Mouse (Mus musculus) B cell, adult (primary cell): ENCODE measurements around the gene Nr2c1. TPM values are rescaled to one million over a fixed set of nuclear protein-coding genes. Genes with fewer than 3 reads are reported as not detected.

Experiments
- total RNA-seq: library from RNA; stranded (reverse); gene quantifications from 4 replicates; pipeline ENCODE4 v1.2.4, GENCODE M21; 2023; ENCODE audit not compliant: inconsistent age

Nr2c1 gene
- total RNA-seq: 5.4 to 7.6 TPM (median 6.9 TPM) in 4 replicates

GRCm38 (mm10) chr10:94147756-94148531 is at the start of gene Nr2c1:
Gene Nr2c1, plus strand, starts transcription at chr10:94148023.

GRCm38 (mm10) chr10:94198482-94199405 is 50.9 kb downstream of the Nr2c1 start, which contains the start of gene Ndufa12:
Gene Ndufa12, plus strand, starts transcription at chr10:94198720.

Other genes with a start within 250 kb of the Nr2c1 start
- gene Vezt, start 112.2 kb upstream of the Nr2c1 start, total RNA-seq: 15.4 to 23.7 TPM (median 19.7 TPM) in 4 replicates
- gene Fgd6, start 112.0 kb upstream of the Nr2c1 start, total RNA-seq: 17.8 to 21.9 TPM (median 18.9 TPM) in 4 replicates
- 46.8 to 56.4 TPM (median 53.1 TPM) in 4 replicates for gene Ndufa12, start 50.7 kb downstream of the Nr2c1 start, total RNA-seq
- gene Gm4792, start 150.7 kb downstream of the Nr2c1 start, total RNA-seq: not detected in 4 replicates
- gene Tmcc3, start 163.9 kb downstream of the Nr2c1 start, total RNA-seq: 16.4 to 26.0 TPM (median 21.4 TPM) in 4 replicates